Mouse (Mus musculus) thymus, adult 2 months (tissue): ENCODE measurements around the gene Efemp2.

Experiments
- CTCF ChIP-seq: fragments of 200-500 bp; IDR thresholded peaks from 2 replicates; pipeline ENCODE4 v1.5.1; 2012; ENCODE audit warnings: mild to moderate bottlenecking, control low read depth, low read length, moderate library complexity, borderline replicate concordance; ENCODE audit not compliant: control insufficient read depth, poor library complexity, insufficient read depth; ENCODE audit errors: extremely low read depth
- POLR2A ChIP-seq: fragments of 200-500 bp; IDR thresholded peaks from 2 replicates; pipeline ENCODE4 v1.6.1; 2012; ENCODE audit warnings: mild to moderate bottlenecking, low read length, control low read depth, moderate library complexity; ENCODE audit not compliant: control insufficient read depth, poor library complexity, insufficient read depth; ENCODE audit errors: extremely low read depth

DNA sequence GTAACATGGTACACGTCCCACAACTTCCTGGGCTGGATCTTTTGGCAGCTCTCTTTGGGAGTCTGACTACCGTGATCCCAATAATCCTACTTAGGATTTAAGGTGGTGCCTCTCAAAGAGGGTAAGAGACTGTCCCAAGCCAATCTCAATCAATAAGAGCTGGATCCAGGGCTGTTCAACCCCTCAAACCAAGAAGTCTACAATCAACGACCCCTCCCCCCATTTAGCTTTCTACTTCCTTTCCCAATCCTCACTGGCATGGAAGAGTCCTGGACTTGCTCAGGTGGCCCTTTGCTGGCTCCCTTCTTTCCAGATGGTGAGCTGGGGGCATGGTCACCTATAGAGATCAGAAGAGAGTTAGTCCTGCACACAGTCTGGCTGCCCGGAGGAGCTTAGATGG lies 13.0 kb downstream of the Efemp2 start:
- TF ChIP-seq CTCF (no peak), POLR2A (no peak)
